Mouse (Mus musculus) c-Kit-positive CD71-negative TER-119-negative erythroid progenitor cells, embryonic 14.5 days (primary cell): ENCODE data around the gene Erp27.

Experiments used
- DNase-seq: peaks from one replicate; pipeline ENCODE4 v3.0.0-alpha.2; 2013; ENCODE audit warnings: low read depth

Erp27 gene

DNA sequence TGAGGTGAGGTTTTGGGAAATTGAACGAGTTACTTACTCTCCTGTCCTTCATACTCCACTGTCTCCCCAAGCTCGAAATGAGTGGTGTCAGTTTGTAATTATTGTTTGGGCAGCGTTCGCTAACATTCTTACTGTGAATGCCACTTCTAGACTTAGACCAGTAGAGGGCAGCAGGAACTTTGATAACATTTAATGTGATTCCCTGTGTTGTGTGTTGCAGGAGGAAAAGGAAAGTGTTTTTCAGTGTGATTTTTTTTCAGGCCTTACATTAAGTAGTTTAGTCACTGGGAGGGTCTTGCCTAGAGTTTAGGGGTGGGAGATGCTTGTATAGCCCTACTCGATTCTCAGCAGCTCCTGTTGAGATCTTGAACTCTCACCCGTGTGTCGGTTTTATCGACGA is 61.0 kb downstream of the Erp27 start:
- DNase-seq: peak; percentile 55

DNA sequence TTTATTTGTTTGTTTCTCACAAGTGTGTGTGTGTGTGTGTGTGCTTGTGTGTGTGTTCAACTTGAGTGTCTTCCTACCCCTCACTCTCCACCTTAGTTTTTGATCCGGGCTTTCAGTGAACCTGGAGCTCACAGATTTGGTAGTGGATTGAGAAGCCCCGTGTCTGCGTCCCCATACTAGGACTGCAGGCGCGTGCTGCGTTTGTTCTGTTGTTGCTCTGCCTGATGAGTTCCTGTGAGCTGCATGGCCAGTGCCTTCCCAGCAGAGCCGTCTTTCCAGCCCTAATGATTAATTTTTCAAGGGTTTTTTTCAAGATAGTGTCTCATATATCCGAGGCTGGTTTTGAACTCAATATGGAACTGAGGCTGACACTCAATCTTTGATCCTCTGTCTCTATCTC is 63.6 kb downstream of the Erp27 start:
- no peak for DNase-seq

DNA sequence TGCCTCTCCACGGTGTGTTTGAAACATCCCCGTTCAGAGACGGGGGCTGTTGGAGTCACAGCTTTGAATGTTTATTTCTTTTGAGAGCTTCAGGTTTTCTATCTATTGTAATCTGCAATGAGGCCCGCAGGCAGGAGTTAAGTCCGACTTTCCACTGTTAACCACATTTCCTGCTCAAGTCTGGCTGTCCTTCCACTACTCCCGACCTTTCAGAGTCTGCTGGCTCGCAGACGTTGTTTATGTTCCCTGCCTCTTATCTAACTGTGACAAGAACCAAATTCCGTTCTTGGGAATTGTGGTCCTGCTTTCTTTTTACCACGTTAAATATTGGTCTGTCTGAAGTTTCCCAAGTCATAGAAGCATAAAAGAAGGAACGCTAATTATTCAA is 64.1 kb downstream of the Erp27 start:
- no peak for DNase-seq
